Mouse (Mus musculus) ES-E14 (cell line): ENCODE measurements around the gene Popdc2.

ENCODE experiments used
- CHD2 ChIP-seq: IDR thresholded peaks from 2 replicates; pipeline ENCODE4 v1.6.1; 2014; ENCODE audit warnings: mild to moderate bottlenecking, low read depth, low read length, inconsistent platforms
- HCFC1 ChIP-seq: IDR thresholded peaks from 2 replicates; pipeline ENCODE4 v1.6.1; 2012; ENCODE audit warnings: low read length, inconsistent platforms, borderline replicate concordance; ENCODE audit not compliant: insufficient read depth
- MAFK ChIP-seq: IDR thresholded peaks from 2 replicates; pipeline ENCODE4 v1.6.1; 2014; ENCODE audit warnings: mild to moderate bottlenecking, low read depth, low read length, inconsistent platforms; ENCODE audit not compliant: insufficient read depth
- ZNF384 ChIP-seq: IDR thresholded peaks from 2 replicates; pipeline ENCODE4 v1.6.1; 2012; ENCODE audit warnings: low read depth, low read length, inconsistent platforms

DNA sequence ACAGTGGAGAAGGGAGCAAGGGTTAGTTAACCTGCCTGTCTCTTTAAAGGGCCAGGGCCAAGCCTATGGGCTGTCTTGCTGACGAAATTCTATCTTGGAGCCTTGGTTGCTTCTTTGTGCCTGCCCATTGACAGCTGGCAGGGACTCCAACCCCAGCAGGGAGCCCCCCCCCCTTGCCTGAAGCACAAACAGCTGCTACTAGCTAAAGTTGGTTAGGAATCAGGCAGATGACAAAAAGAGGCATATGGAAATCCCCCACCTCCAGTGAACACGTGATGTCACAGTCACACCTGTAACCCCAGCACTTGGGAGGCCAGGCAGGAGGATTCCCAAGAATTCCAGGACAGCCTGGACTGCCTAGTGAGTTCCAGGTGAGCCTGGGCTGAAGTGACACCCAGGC lies 1.7 kb upstream of the Popdc2 start:
- TF ChIP-seq CHD2 = no peak
- TF ChIP-seq HCFC1 = no peak
- TF ChIP-seq ZNF384 = no peak
- TF ChIP-seq MAFK = no peak
